Mouse (Mus musculus) kidney, postnatal 14 days (tissue): ENCODE measurements around the gene Pkp4.

ENCODE experiments used
- DNase-seq: peaks from one replicate; pipeline ENCODE4 v3.0.0; 2022; ENCODE audit warnings: mixed read lengths

Gene Pkp4

DNA sequence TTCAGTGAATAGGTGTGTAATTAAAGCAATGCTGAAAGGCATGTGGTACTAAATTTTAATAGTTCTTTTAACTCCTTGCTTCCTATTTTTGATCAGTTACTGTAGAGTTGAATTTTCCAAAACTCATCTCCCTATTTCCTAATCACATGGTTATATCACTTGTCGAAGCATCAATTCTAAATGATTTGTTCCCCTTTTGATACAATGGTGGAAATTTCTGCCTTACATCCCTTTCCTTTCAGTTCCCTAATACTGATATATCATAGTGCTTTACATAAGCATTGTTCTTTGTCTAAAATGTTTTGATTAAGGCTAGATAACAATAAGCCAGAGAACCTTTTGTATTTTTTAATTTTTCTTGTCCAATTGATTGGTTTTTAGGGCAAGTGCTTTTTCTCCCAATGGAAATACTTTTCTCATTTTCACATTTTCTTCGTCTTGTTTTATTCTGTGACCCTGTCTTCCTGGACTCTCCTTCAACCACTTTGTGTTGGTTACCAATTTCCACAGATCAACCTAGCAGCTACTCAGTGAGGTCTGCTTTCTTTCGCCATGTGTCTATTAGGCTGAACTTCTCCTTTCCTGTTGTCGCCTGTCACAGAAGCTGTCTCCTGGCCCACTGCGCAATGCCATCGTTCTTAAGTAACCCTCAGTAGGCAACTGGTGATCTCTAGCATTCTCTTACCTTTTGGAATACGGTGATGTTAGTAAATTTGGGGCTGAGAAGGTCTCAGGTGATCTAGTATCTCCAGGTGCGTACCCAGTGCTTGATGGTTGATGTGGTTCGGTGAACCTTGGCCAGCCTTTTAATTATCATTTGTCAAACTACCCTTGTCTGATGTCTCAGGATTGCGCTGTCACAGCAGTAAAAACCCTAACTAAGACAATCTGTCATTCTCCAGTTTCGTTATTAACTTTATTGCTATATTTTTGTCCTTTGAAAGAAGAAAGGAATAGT is 23.7 kb downstream of the Pkp4 start:
- no peak for DNase-seq

DNA sequence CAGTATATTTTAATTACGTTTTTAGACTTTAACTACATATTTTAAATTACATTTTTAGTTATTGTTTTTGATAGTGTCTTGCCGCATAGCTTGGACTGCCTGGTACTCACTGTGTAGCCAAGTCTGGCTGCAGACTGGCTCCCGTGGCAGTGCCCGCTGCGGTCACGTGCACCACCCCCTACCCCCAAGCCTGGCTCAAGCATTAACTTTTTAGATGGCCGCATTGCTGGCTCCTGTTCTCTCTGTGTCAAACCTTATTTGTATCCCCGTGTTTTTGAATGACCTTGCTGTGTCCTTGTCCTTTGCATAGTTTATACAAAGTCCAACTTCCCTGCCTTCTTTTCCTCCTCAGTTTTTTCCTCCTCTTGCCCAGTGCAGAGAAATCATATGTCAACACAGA is 25.5 kb downstream of the Pkp4 start:
- DNase-seq, result peak; percentile 68

DNA sequence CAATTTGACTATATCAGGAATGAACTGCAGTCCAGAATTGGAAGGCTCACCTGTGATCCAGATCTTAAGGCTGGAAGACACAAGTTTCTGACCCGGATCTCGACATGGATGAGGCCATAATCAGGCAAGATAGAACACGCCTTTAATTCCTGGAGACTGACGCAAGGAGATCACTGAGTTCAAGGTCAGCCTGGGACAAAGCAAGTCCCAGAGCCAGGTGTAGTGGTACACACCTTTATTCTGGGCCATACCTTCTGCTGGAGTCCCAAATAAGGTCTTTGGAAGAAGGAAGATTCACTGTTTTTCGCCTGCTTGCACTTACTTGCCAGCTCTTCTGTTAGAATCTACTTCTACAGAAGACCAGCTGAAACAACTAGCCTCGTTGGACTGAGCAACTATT is 26.3 kb downstream of the Pkp4 start:
- DNase-seq, result no peak

DNA sequence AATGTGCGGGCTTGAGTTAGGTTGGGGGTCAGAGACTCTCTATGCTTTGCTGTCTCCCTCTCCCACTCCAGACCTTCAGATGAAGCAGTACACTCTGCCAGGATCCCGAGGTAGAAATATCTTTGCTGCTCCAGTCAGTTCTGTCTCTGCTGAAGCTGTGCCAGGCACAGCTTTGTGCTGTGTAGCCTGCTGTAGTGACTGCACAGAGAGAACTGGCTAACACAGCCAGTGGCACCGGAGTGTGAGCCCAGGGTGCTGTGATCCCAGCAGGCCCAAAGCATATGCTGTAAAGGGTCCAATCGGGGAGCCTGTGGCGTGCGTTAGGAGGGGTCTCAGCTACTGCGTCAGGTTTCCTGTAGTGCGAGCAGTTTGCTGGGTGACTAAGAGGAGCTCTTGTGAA is 27.7 kb downstream of the Pkp4 start:
- DNase-seq, result no peak

DNA sequence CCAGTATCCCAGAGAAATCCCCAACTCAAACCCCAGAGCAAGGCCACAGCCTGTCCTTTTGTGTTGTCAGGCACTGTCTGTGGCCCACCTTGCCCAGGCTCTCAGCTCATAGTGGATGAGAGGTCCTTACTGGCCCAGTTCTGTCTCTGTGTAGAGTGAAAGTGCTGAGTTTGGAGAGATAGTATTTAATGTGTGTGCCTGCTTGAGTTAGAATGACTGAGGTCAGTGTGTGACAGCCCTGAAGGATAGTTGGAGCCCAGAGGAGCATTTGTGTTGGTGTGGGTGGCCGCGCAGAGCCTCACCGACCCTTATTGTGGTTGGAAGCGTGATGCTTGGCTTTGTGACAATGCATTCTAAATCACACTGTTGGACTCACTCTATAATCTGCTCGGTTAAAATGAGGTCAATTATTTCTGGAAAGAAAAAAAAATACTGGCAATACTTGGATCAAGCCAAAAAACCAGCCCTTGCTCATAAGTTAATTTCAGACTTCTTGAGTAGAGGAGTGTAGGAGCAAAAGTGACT is 29.1 kb downstream of the Pkp4 start:
- peak; percentile 49 for DNase-seq

DNA sequence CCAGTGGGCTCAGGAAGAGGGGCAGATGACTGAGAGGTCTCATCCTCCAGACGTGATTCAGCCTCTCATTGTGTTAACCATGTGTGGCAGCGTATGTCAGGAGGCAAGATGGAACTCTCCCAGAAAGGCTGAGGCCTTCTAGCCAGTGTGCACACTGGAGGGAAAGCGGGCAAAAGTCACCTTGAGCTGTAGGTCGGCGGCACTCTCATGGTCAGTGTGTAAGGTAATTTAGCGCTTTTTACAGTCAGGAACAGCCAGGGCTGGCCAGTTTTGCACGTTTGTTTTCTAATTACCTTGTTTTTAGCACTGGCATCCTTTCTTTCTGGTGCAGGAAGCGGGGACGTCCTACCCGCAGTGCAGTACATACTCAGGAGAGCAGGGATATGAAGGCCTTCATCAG is 29.5 kb downstream of the Pkp4 start:
- DNase-seq, result no peak

DNA sequence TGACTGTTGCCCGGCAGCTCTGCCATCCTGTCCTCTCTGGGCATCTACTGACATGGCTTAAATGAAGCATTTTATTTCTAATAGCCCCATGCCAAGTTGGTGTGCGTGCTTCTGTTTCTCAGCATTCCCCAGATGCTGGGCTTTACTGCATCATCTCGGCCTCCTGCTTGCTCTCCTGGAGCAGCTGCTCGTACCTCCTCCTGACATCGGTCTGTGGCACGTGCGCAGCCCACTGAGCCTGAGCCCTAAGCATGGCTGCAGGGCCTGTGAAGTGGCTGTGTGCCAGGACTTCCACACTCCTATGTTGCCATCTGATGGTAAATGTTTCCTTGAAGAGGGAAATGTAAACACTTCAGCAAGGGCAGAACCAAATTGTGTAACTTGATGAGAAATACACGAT is 30.8 kb downstream of the Pkp4 start:
- no peak for DNase-seq

DNA sequence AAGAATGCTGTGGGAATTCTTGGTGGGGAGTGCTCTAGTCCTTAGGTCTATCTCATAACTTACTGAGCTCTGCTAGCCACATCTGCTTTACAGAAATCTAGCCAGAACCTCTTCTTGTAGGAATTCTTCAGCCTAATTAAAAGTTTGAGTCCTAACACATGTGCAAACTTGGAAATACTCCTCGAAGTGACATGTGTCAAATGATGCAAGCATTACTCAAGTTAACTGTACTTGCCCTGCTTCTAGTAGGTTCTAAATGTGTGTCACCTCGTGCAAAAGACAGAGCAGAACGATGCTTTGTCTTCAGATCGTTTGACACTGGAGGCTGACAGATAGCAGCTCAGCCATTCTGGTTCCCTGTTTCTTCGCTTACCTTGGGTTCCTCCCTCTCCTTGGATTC is 32.5 kb downstream of the Pkp4 start:
- no peak for DNase-seq

DNA sequence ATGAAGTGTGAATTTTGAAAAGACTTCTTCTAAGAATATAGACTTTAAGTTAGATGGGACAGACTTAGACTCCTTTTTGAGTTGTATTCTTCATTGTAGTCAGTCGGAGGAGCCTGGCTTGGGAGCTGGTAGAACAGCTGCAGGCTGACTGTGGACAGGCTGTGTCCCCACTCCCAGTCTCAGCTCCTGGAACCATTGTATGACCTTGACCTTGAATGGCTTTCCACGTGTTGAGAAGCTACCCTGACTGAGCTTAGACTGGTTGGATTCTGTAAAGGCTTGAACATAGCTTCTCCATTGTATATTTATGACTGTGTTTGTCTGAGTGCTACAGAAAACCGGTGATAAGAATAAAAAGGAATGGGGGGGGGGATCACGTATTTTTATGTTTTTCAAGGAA is 36.5 kb downstream of the Pkp4 start:
- DNase-seq, result no peak

DNA sequence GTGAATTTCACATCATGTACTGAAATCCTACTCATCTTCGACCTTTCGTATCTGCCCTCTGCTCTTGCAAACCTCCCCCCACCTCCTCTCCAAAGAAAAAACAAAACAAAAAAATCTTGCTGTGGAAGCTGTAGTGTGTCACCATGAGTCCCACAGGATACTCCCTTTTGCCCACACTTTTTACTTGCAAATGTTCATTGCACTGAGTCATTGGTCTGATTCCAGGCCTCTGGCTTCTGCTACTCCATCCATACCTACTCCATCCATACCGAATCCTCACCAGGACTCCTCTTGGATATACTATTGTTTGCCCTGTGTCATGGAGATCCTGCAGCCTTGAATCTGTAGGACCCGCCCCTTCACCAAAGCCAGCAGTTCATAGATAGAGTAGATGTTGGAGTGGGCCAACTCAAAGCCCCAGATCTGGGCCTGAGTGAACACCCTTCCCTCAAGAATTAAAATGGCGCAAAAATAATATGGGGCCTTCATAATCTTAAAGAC is 38.9 kb downstream of the Pkp4 start:
- DNase-seq, result no peak

DNA sequence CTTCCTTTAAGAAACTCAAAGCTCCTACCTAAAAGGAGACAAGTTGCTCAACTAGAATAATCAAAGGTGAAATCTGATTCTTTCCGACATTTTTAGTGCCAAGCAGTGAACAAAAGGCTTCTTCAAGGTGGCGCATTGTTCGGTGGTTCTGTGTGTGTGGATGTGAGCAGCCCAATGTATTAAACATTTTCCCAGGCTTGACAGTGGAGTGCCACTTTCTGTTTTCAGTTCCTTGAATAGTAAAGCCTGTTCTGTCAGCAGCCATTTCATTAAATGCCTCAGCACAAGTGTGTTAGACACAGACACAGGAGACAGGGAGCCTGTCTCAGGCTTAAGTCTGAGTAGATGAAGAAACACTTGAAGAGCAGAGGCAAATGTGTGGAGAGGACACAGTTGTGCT is 39.9 kb downstream of the Pkp4 start:
- no peak for DNase-seq

DNA sequence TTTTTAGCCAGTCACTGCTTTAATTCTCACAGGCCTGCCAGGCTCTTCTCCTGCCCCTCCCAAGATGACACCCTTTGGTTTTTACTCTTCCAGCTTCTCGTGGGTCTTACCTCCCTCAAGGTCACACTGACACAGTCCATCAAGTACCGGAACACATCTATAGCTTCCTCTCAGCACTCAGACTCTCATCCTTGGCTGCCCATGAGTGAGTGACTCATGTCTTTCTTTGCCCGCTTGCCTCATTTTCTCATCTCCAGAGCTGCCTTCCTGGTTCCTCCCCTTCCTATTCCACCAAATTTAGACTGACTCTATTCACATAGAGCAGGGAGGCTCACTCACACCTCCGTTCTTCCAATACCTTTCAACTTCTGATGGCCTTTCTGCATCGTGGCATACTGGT is 42.3 kb downstream of the Pkp4 start:
- DNase-seq, result no peak

DNA sequence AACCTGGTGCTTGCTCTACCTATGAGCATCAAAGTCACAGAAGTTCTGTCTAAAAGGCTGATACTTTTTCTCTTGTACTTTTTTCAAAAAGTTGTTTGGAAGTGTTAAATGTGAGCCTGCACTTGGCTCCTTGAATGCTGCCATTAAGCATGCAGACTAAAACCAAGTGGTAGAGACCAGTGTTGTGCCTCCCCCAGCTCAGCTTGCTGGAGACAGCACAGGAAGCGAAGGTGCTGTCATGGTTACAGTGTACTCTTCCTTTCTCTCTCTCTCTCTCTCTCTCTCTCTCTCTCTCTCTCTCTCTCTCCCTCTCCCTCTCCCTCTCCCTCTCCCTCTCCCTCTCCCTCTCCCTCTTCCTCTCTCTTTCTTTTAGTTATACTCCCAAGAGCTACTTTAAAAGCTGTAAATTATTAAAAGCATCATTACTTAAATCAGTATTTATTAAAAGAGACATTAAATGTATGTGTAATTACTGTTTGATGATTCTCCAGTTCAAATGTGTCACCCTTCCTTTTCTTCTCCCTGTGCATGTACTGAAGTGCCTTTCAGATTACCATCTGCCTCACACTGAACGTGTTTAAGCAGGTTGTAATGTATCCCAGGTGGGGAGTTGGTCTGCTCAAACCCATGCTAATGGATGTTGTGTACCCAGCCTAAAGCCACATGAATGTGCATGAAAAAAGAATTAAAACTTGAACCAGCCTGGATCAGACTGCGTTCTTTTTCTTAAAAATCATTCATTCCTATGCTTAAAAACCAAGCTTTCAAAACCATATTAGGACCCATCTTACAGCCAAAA is 43.2 kb downstream of the Pkp4 start:
- no peak for DNase-seq

DNA sequence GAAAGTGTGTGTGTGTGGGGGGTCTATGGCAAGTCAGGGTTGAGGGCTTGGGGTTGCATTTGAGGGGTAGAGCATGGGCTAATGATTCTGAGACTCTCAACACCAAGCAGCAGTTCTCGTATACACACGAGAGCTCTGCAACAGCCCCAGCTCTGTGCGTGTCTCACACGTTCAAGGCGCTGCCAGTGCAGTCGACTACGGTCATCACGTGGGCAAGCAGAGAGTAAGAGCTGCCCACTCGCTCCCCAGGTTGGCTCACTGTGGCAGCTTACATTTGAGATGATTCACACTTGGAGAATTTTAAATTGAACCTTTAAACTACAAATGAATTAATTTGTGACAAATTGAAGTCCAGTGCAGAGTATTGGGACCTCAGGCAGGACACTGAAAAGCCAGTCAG is 44.4 kb downstream of the Pkp4 start:
- DNase-seq, result no peak

DNA sequence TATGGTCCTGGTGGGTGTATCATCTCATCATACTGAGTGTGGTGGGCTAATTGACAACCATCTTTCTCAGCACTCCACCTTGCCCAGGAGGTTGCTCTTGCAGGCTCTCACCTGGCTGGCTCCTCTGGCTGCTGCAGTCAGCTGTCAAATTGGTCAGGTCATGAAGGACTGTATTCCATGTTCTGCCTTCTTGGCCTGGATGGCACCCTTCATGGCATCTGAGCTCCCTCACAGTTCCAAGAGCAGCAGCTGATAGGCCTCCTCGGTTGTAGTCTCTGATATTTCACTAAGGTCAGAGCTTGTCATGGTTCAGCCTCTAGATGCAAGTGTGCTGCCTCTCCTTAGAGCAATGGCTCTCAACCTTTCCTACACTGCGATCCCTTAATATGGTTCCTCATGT is 45.5 kb downstream of the Pkp4 start:
- DNase-seq, result no peak

DNA sequence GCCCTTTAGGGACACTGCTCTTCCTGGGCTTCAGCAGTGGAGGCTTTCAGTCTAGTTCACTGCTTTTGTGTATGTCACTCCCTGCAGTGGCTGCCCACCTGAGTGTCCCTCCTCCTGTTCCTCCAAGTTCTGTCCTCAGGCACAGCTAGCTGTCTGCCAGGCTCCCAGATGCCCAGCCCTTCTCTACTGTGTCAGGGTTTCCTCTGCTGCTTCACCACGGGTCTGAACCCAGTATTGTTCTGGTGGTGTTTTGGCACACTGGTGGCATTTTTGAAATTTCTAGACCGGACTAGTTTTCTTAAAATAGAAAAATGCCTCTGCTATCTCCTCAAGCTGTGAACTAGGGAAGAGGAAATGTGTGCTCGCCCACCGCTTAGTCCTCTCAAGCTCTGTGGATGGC is 46.6 kb downstream of the Pkp4 start:
- DNase-seq, result no peak

DNA sequence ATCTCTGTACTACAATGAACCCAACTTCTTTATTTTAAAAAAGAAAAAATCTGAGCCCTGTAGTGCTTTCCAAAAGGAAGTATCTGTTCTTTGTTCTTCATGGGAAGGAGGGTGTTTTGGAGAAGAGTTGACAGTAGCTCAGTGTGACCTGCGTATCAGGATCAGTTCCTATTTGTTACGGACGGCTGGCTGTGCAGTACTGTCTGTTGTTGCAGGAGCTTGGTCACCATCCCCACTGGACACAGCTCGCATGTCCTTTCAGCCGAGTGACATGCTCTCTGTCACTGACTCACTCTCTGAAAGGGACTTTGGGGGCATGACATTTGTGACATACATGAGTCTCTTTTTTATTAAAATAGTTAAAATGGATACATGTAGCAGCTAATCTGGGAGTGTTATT is 47.1 kb downstream of the Pkp4 start:
- no peak for DNase-seq

DNA sequence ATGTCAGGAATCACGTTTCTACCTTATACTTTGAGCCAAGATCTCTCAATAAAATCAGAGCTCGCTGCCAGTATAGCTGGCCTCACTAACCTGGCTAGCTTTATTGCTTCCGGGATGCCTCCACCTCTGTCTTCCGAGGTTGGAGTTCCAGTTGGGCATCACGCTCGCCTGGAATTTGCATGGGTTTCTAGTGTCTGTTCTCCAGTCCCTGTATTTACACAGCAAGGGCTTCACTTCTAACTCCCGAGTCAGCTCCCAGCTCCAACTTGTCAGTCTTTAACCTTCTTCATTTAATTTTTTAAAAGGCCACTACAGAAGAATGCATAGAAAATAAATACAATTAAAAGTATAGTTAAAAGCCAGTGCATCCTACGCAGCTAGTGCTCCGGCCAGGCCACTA is 47.6 kb downstream of the Pkp4 start:
- no peak for DNase-seq

DNA sequence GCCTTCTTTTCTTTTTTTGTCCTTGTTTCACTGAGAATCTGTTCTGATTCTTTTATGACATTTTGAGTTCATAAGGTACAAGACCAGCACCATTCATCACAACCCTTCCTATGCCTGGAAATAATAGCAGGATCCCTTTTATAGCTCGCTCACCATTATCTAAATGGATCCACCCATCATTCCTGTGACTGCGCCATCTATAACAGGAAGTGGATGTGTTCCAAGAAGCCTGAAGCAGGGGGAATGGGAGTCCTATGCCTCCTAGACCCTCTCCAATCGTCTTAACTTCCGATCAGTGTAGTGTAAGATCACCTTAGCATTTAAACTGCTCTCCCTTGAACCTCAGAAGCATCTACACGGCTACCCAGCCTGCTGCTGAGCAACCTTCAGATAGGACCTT is 50.4 kb downstream of the Pkp4 start:
- DNase-seq, result no peak

DNA sequence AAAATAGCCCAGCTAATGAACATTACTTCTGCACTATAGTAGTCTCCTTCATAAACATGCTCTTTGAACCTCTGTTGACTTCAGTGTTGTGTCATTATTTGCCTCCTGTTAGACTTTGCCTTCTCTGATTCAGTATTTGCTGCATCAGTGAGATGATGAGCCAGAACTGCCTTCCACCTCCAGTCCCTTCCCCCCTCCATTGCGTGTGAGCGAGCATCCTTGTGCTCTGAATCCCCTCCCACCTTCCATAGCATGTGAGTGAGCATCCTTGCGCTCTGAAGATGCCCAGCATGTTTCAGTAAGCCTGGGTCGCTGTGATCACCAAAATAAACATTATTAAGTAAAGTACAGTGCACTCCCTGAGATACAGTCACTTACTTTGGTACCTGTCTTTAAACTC is 51.8 kb downstream of the Pkp4 start:
- DNase-seq, result no peak

DNA sequence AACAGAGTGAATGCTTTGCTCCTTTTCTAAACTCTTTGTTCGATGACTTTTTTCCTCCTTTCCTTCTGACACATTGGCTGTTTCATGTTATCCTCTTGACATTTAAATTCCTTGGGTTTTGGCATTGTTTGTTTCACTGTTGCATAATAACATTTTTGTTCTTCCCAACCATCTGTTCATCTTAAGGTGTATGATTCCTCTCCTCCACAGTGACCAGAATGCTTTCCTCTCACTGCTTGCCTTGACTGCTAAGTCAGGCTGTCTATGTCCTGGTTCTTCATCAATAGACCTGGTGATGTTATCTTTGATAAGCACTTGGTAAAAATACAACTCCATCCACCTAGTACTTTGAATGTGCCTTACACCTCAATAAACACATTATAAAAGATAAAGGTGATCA is 52.2 kb downstream of the Pkp4 start:
- DNase-seq, result no peak

DNA sequence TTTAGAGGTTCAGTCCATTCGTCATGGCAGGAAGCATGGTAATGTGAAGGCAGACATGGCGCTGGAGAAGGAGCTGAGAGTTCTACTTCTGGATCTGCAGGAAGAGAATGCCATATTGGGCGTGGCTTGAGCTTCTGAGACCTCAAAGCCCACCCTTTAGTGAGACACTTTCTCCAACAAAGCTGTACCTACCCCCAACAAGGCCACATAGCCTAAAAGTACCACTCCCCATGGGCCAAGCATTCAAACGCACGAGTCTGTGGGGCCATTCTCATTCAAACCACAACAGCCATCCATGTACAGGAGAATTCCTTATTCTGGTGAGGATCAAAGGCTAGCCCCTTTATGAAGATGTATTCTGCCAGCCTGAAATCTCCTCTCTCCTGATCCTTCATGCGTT is 57.3 kb downstream of the Pkp4 start:
- no peak for DNase-seq

DNA sequence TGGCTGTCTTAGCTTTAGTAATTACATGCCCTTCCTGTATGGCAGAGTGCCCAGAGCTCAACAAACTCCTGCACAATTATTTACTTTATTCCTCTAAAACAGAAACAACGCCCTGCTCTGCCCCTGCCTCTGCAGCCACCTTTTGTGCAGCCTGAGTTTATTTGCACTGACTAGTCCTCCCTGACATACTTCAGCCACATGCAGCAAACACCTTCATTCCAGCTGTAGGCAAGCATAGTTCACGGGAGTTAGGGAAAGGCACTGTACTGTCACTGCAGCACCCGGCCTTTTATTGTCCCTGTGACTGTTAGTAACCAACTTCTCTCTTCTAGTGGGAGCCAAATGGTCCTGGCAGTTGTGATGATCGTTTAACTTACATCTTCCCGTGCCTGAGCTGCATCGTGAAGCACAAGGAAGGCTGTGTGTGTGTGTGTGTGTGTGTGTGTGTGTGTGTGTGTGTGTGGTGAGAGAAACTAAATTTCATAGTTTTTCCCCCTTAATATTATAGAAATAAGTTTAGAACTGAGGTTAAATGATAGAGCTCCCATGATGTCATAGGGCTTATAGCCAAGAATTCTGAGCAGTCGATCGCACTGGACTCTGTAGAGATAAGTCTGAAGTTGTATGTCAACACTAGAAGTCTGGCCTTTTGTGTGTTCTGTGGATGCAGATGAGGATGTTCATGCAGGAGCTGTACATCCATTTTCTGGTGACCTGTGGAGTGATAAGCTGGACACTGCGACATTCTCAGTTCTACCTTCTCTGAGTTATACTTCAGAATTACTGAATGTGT is 59.5 kb downstream of the Pkp4 start:
- DNase-seq, result peak; percentile 64
